Mouse (Mus musculus) CH12.LX (cell line): ENCODE data around the gene Slc7a14. TPM values are rescaled to one million over a fixed set of nuclear protein-coding genes. Genes with fewer than 3 reads are reported as not detected.

Source experiments
- DNase-seq: peaks from one replicate; pipeline ENCODE4 v3.0.0-alpha.2; 2013; ENCODE audit errors: extremely low read depth
- H3K27ac ChIP-seq: 2 replicates; pipeline ENCODE4 v1.5.1; 2012; ENCODE audit warnings: low read depth, mild to moderate bottlenecking, control low read depth, moderate library complexity; ENCODE audit not compliant: insufficient read depth
- H3K27me3 ChIP-seq: replicated peaks from 2 replicates; pipeline ENCODE3; 2012; ENCODE audit warnings: inconsistent platforms
- H3K36me3 ChIP-seq, 2 experiments: replicated peaks in 1 of 2; 2 replicates each; pipeline versions ENCODE3 to v1.6.1; 2012; ENCODE audit warnings: inconsistent platforms in 1 of 2, low read length in 1 of 2, mild to moderate bottlenecking in 1 of 2, mixed read lengths in 1 of 2, moderate library complexity in 1 of 2; ENCODE audit not compliant: control insufficient read depth in 1 of 2, insufficient read depth in 1 of 2
- H3K4me1 ChIP-seq, 2 experiments: 2 replicates each; pipeline ENCODE4 v1.6.1; 2012; ENCODE audit warnings: inconsistent platforms in 1 of 2, moderate library complexity in 1 of 2; ENCODE audit not compliant: insufficient read depth in 2 of 2, control insufficient read depth in 1 of 2
- H3K4me2 ChIP-seq: 2 replicates; pipeline ENCODE4 v1.6.1; 2012; ENCODE audit warnings: low read depth, mild to moderate bottlenecking, control low read depth; ENCODE audit not compliant: poor library complexity, insufficient read depth, severe bottlenecking
- H3K4me3 ChIP-seq, 3 experiments: fragments of 150-350 bp in 1 of 3; sonication (generic) in 1 of 3; replicated peaks in 1 of 3; 2 replicates each; pipeline versions ENCODE3 to v1.5.1; 2011 to 2012; ENCODE audit warnings: low read depth in 2 of 3, low read length in 2 of 3, mild to moderate bottlenecking in 2 of 3, moderate library complexity in 2 of 3, control low read depth in 1 of 3, improper control_type of control experiment in 1 of 3, inconsistent platforms in 1 of 3, mixed read lengths in 1 of 3; ENCODE audit not compliant: poor library complexity in 1 of 3
- H3K79me2 ChIP-seq: replicated peaks from 2 replicates; pipeline ENCODE4 v1.6.1; 2012; ENCODE audit warnings: mild to moderate bottlenecking, moderate library complexity; ENCODE audit not compliant: control insufficient read depth, poor library complexity, insufficient read depth, severe bottlenecking; ENCODE audit errors: extremely low read depth
- H3K9ac ChIP-seq: 2 replicates; pipeline ENCODE4 v1.6.1; 2012; ENCODE audit warnings: low read depth, mild to moderate bottlenecking, control low read depth, moderate library complexity; ENCODE audit not compliant: insufficient read depth
- H3K9me3 ChIP-seq: replicated peaks from 2 replicates; pipeline ENCODE3; 2012; ENCODE audit warnings: low read length, inconsistent platforms, mixed read lengths
- BHLHE40 ChIP-seq: IDR thresholded peaks from 2 replicates; pipeline ENCODE4 v1.6.1; 2011; ENCODE audit warnings: mild to moderate bottlenecking, low read depth, low read length, improper control_type of control experiment
- CHD2 ChIP-seq: IDR thresholded peaks from 2 replicates; pipeline ENCODE4 v1.6.1; 2011; ENCODE audit warnings: low read length, improper control_type of control experiment
- CTCF ChIP-seq, 2 experiments: IDR thresholded peaks in 1 of 2; conservative IDR thresholded peaks in 1 of 2; 2 replicates each; pipeline ENCODE4 v1.5.1; 2011 to 2012; ENCODE audit warnings: low read depth in 2 of 2, low read length in 2 of 2, improper control_type of control experiment in 1 of 2, inconsistent platforms in 1 of 2, mild to moderate bottlenecking in 1 of 2, moderate library complexity in 1 of 2
- E2F4 ChIP-seq: IDR thresholded peaks from 2 replicates; pipeline ENCODE4 v1.6.1; 2011; ENCODE audit warnings: low read depth, low read length, improper control_type of control experiment; ENCODE audit not compliant: insufficient replicate concordance
- ELF1 ChIP-seq: IDR thresholded peaks from 2 replicates; pipeline ENCODE4 v1.6.1; 2014; ENCODE audit warnings: low read depth, mild to moderate bottlenecking, inconsistent platforms, low read length, improper control_type of control experiment
- EP300 ChIP-seq: IDR thresholded peaks from 2 replicates; pipeline ENCODE4 v1.6.1; 2011; ENCODE audit warnings: low read length, improper control_type of control experiment
- ETS1 ChIP-seq: conservative IDR thresholded peaks from 2 replicates; pipeline ENCODE4 v1.6.1; 2012; ENCODE audit warnings: low read depth, mild to moderate bottlenecking, inconsistent platforms, low read length, improper control_type of control experiment, moderate library complexity
- HCFC1 ChIP-seq: IDR thresholded peaks from 2 replicates; pipeline ENCODE4 v1.6.1; 2012; ENCODE audit warnings: low read depth, mild to moderate bottlenecking, inconsistent platforms, low read length, improper control_type of control experiment
- JUN ChIP-seq: IDR thresholded peaks from 2 replicates; pipeline ENCODE4 v1.6.1; 2011; ENCODE audit warnings: low read depth, mild to moderate bottlenecking, low read length, improper control_type of control experiment, moderate library complexity; ENCODE audit not compliant: insufficient read depth
- KAT2A ChIP-seq: IDR thresholded peaks from 2 replicates; pipeline ENCODE4 v1.6.1; 2012; ENCODE audit warnings: low read length, improper control_type of control experiment, inconsistent platforms; ENCODE audit not compliant: insufficient replicate concordance
- MEF2A ChIP-seq: IDR thresholded peaks from 2 replicates; pipeline ENCODE4 v1.6.1; 2014; ENCODE audit warnings: low read depth, mild to moderate bottlenecking, inconsistent platforms, low read length, improper control_type of control experiment, borderline replicate concordance
- MXI1 ChIP-seq: IDR thresholded peaks from 2 replicates; pipeline ENCODE4 v1.6.1; 2011; ENCODE audit warnings: mild to moderate bottlenecking, low read depth, low read length, improper control_type of control experiment
- MYC ChIP-seq: IDR thresholded peaks from 2 replicates; pipeline ENCODE4 v1.6.1; 2011; ENCODE audit warnings: low read depth, mild to moderate bottlenecking, improper control_type of control experiment, low read length
- NELFE ChIP-seq: IDR thresholded peaks from 2 replicates; pipeline ENCODE4 v1.6.1; 2011; ENCODE audit warnings: low read depth, low read length, improper control_type of control experiment
- NRF1 ChIP-seq: IDR thresholded peaks from 2 replicates; pipeline ENCODE4 v1.6.1; 2014; ENCODE audit warnings: low read depth, mild to moderate bottlenecking, inconsistent platforms, low read length, improper control_type of control experiment, moderate library complexity
- POLR2AphosphoS2 ChIP-seq: IDR thresholded peaks from 2 replicates; pipeline ENCODE4 v1.6.1; 2011; ENCODE audit warnings: low read depth, low read length, improper control_type of control experiment
- RAD21 ChIP-seq: IDR thresholded peaks from 2 replicates; pipeline ENCODE4 v1.6.1; 2011; ENCODE audit warnings: low read depth, mild to moderate bottlenecking, low read length, improper control_type of control experiment, moderate library complexity
- RCOR1 ChIP-seq: conservative IDR thresholded peaks from 2 replicates; pipeline ENCODE4 v1.6.1; 2012; ENCODE audit warnings: low read depth, mild to moderate bottlenecking, inconsistent platforms, low read length, improper control_type of control experiment
- SIN3A ChIP-seq: IDR thresholded peaks from 2 replicates; pipeline ENCODE4 v1.6.1; 2012; ENCODE audit warnings: low read length, improper control_type of control experiment, inconsistent platforms
- SMC3 ChIP-seq: IDR thresholded peaks from 2 replicates; pipeline ENCODE4 v1.6.1; 2011; ENCODE audit warnings: low read depth, low read length, improper control_type of control experiment
- TBP ChIP-seq: conservative IDR thresholded peaks from 2 replicates; pipeline ENCODE4 v1.6.1; 2011; ENCODE audit warnings: low read depth, low read length, improper control_type of control experiment
- UBTF ChIP-seq: IDR thresholded peaks from 2 replicates; pipeline ENCODE4 v1.6.1; 2012; ENCODE audit warnings: low read depth, mild to moderate bottlenecking, inconsistent platforms, low read length, improper control_type of control experiment, moderate library complexity
- USF1 ChIP-seq: IDR thresholded peaks from 2 replicates; pipeline ENCODE4 v1.6.1; 2014; ENCODE audit warnings: low read depth, mild to moderate bottlenecking, inconsistent platforms, low read length, improper control_type of control experiment
- USF2 ChIP-seq: conservative IDR thresholded peaks from 2 replicates; pipeline ENCODE4 v1.6.1; 2011; ENCODE audit warnings: low read depth, low read length, improper control_type of control experiment
- ZC3H11A ChIP-seq: IDR thresholded peaks from 2 replicates; pipeline ENCODE4 v1.6.1; 2012; ENCODE audit warnings: low read depth, mild to moderate bottlenecking, inconsistent platforms, low read length, improper control_type of control experiment
- ZNF384 ChIP-seq: IDR thresholded peaks from 2 replicates; pipeline ENCODE4 v1.6.1; 2012; ENCODE audit warnings: low read depth, low read length, improper control_type of control experiment, inconsistent platforms
- dilution Hi-C: fragments of 300-500 bp; cut with MboI; formaldehyde crosslinking; loops from 2 replicates; pipeline ENCODE4 v1.14.3; 2020; ENCODE audit warnings: low sequenced_read_pairs; ENCODE audit not compliant: extremely low pct_unique_long_range_greater_than_20kb, extremely low pct_ligation_motif_present
- in situ Hi-C: fragments of 300-500 bp; cut with MboI; formaldehyde crosslinking; loops from 3 replicates; pipeline ENCODE4 v1.14.3; 2019; ENCODE audit warnings: low sequenced_read_pairs, low pct_ligation_motif_present, low pct_unique_long_range_greater_than_20kb, mixed read lengths
- polyA plus RNA-seq: library from polyadenylated mRNA; unstranded; fragments of >175 nt; gene quantifications from 2 replicates; pipeline ENCODE4 v1.2.1, GENCODE M21; 2012; ENCODE audit warnings: low read depth; ENCODE audit not compliant: insufficient read length
- total RNA-seq, 2 experiments: library from RNA; depleted of rRNA; stranded (reverse); fragments of 300-350 nt in 1 of 2; fragments of >200 nt in 1 of 2; gene quantifications; 2 replicates each; pipeline ENCODE4 v1.2.3; 2012 to 2014

Gene Slc7a14
- total and polyA plus RNA-seq, 3 experiments, result not detected

GRCm38 (mm10) chr3:31239645-31240044, 70.5 kb downstream of the Slc7a14 start:
- H3K4me2 ChIP-seq, result no peak overlapping the region
- H3K27me3 ChIP-seq, result no peaks in the 10 kb centered on the region
- H3K36me3 ChIP-seq, result no peaks in the 10 kb centered on the region
- no peaks in the 10 kb centered on the region for H3K79me2 ChIP-seq
- H3K4me3 ChIP-seq, result no peak overlapping the region
- in situ Hi-C loops, result loop anchor here (25.0 kb wide), 1 partner anchor 177 kb away; no protein-coding TSS in a partner anchor
- H3K9me3 ChIP-seq, result no peaks in the 10 kb centered on the region
- H3K27ac ChIP-seq, result no peak overlapping the region
- H3K4me1 ChIP-seq, result peaks cover 0 to 25% of the 10 kb centered on the region in 2 experiments; a peak in 2 of 4 replicates
- DNase-seq, result no peak
- dilution Hi-C loops, result no loop called here
- H3K9ac ChIP-seq, result no peak overlapping the region
- TF ChIP-seq BHLHE40, result no peak
- no peak for TF ChIP-seq CHD2
- TF ChIP-seq UBTF, result no peak
- no peak for TF ChIP-seq MEF2A
- no peak for TF ChIP-seq HCFC1
- no peak for TF ChIP-seq E2F4
- TF ChIP-seq EP300, result no peak
- no peak for TF ChIP-seq RAD21
- TF ChIP-seq ETS1, result no peak
- TF ChIP-seq RCOR1, result no peak
- TF ChIP-seq KAT2A, result no peak
- TF ChIP-seq NRF1, result no peak
- TF ChIP-seq USF1, result no peak
- no peak for TF ChIP-seq POLR2AphosphoS2
- no peak for TF ChIP-seq MYC
- TF ChIP-seq JUN, result no peak
- TF ChIP-seq, all 38 proteins: peak for 0

- H3K4me3 ChIP-seq, result no peak overlapping the region
- no peaks in the 10 kb centered on the region for H3K79me2 ChIP-seq
- no peaks in the 10 kb centered on the region for H3K36me3 ChIP-seq
- H3K27ac ChIP-seq, result no peak overlapping the region
- H3K4me2 ChIP-seq, result no peak overlapping the region
- in situ Hi-C loops (loop anchor here (25.0 kb wide), 1 partner anchor 176 kb away; no protein-coding TSS in a partner anchor), dilution Hi-C loops (no loop called here)
- H3K27me3 ChIP-seq, result no peaks in the 10 kb centered on the region
- no peak overlapping the region for H3K9ac ChIP-seq
- TF ChIP-seq EP300, result no peak
- TF ChIP-seq ETS1, result no peak
- no peak for TF ChIP-seq POLR2AphosphoS2
- no peak for TF ChIP-seq USF2
- no peak for TF ChIP-seq TBP
- peak; percentile 68 for TF ChIP-seq RAD21
- TF ChIP-seq SMC3, result peak; percentile 71
- no peak for TF ChIP-seq ZNF384
- 0 out of 2 replicates have a peak, but pooled peaks have one; percentile 23 for TF ChIP-seq MXI1
- TF ChIP-seq ZC3H11A, result no peak
- TF ChIP-seq BHLHE40, result no peak
- 0 out of 2 replicates have a peak, but pooled peaks have one; percentile 32 for TF ChIP-seq NELFE
- TF ChIP-seq CTCF (conservative IDR thresholded peaks at IDR 0.05 in 1 of 2, IDR thresholded peaks at IDR 0.05 in 1 of 2; ENCODE audit: low read depth in 2 of 2, low read length in 2 of 2), result peak; percentile 31 to 77; a peak in 3 of 4 replicates
- no peak for TF ChIP-seq MYC
- no peak for TF ChIP-seq SIN3A
- TF ChIP-seq CHD2, result no peak
- TF ChIP-seq ELF1, result no peak
- peak; percentile 33 for DNase-seq
- no peaks in the 10 kb centered on the region for H3K9me3 ChIP-seq
- peaks cover 0 to 25% of the 10 kb centered on the region in 2 experiments; a peak in 2 of 4 replicates for H3K4me1 ChIP-seq
These were observed 72.2 kb downstream of the Slc7a14 start for GRCm38 (mm10) chr3:31237936-31238335.
